Mouse (Mus musculus) intestine, postnatal 0 days (tissue): ENCODE results near the gene H2-T3. TPM values are rescaled to one million over a fixed set of nuclear protein-coding genes. Genes with fewer than 3 reads are reported as not detected.
"Not testable (repeated sequence)": the region's sequence is repeated elsewhere in the genome, so short reads cannot be mapped to it uniquely, and the experiment has no call there.

Experiments used
- ATAC-seq: fragments of 200-750 bp; cut with Nextera tagmentation; 2 replicates; pipeline ENCODE4 v1.8.0; 2017; ENCODE audit warnings: mild to moderate bottlenecking, moderate TSS enrichment, moderate library complexity
- H3K27ac ChIP-seq: fragments of 300-500 bp; sonication (generic); 2 replicates; pipeline ENCODE4 v1.5.1; 2014; ENCODE audit warnings: mild to moderate bottlenecking, low read depth, low read length, moderate library complexity
- H3K27me3 ChIP-seq: fragments of 300-500 bp; sonication (generic); replicated peaks from 2 replicates; pipeline ENCODE4 v1.6.1; 2014; ENCODE audit warnings: low read length, mixed read lengths; ENCODE audit not compliant: control insufficient read depth, insufficient read depth
- H3K36me3 ChIP-seq: fragments of 300-500 bp; sonication (generic); 2 replicates; pipeline ENCODE4 v1.6.1; 2014; ENCODE audit warnings: mild to moderate bottlenecking, moderate library complexity; ENCODE audit not compliant: control insufficient read depth, insufficient read depth
- H3K4me1 ChIP-seq: fragments of 300-500 bp; sonication (generic); replicated peaks from 2 replicates; pipeline ENCODE4 v1.6.1; 2014; ENCODE audit warnings: antibody characterized with exemption, low read length, mixed read lengths; ENCODE audit not compliant: control insufficient read depth, insufficient read depth
- H3K4me2 ChIP-seq: fragments of 300-500 bp; sonication (generic); replicated peaks from 2 replicates; pipeline ENCODE4 v1.6.1; 2014; ENCODE audit warnings: low read depth, mild to moderate bottlenecking, moderate library complexity
- H3K4me3 ChIP-seq: fragments of 300-500 bp; sonication (generic); 2 replicates; pipeline ENCODE4 v1.5.1; 2014; ENCODE audit warnings: low read depth, low read length
- H3K9ac ChIP-seq: fragments of 300-500 bp; sonication (generic); 2 replicates; pipeline ENCODE4 v1.6.1; 2014; ENCODE audit warnings: mild to moderate bottlenecking, low read depth, low read length
- H3K9me3 ChIP-seq: fragments of 300-500 bp; sonication (generic); 2 replicates; pipeline ENCODE4 v1.6.1; 2016; ENCODE audit warnings: mixed run types; ENCODE audit not compliant: control insufficient read depth
- CTCF ChIP-seq: sonication (generic); IDR thresholded peaks from 2 replicates; pipeline ENCODE4 v1.5.1; 2016; ENCODE audit warnings: low read depth, mild to moderate bottlenecking, control low read depth, antibody characterized with exemption, moderate library complexity
- WGBS: fragments of 180-500 bp; shearing (Covaris S2); extraction: QIAGEN DNeasy Blood & Tissue Kit; methylation state at CpG from one replicate; pipeline ENCODE4 v1.1.7; 2014; 5-methylcytosine and 5-hydroxymethylcytosine counted together
- polyA plus RNA-seq: library from polyadenylated mRNA; unstranded; fragments of >200 nt; fragmentation: Nextera tagmentation; extraction: Ambion mirVana; gene quantifications from 2 replicates; pipeline ENCODE4 v1.2.1, GENCODE M21; 2015

The H2-T3 gene
- polyA plus RNA-seq, 1 experiment from 2014 or later: 53.3 TPM

DNA sequence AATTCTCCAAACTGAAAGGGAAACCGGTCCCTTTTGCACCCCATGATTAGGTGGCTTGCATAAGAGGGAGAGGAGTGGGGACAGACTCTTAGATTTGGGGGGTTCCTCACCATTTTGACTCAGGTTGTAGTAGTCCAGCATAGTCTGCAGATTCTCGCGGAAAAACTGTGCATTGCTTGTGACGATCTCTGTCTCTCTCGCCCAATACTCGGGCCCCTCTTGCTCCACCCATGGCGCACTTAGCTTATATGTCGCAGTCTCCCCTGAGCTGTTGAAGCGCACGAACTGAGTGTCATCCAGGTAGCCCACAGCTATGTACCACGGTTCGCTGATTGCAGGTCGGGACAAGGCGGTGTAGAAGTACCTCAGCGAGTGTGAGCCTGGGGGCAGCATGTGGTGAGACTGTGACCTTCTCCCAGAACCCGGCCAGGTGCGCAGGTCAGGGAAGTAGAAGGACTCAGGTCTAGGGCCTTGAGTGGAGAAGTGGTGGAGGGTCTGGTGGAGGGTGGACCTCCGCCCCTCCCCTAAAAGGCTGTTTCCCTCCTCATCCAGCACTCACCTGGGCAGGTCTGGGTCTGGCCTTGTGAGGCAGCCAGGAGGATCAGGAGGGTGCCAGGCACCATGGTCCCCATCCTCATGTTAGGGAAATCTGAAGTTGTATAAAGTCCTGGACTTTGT lies 457 bp downstream of the H2-T3 start:
- peak overlapping the region; percentile 88 for H3K27ac ChIP-seq
- peak overlapping the region; percentile 40 for H3K4me3 ChIP-seq
- no peaks in the 10 kb centered on the region for H3K9me3 ChIP-seq
- peak overlapping the region; percentile 26; the same call in 1 of the 2 replicates for H3K9ac ChIP-seq
- TF ChIP-seq CTCF: no peak
- no peaks in the 10 kb centered on the region for H3K4me1 ChIP-seq
- no peaks in the 10 kb centered on the region for H3K27me3 ChIP-seq
- 13% methylated on average over 18 of the region's 18 CpGs for WGBS
- no peaks in the 10 kb centered on the region for H3K36me3 ChIP-seq
- ATAC-seq: peak; percentile 48
- H3K4me2 ChIP-seq: peak overlapping the region; percentile 66

DNA sequence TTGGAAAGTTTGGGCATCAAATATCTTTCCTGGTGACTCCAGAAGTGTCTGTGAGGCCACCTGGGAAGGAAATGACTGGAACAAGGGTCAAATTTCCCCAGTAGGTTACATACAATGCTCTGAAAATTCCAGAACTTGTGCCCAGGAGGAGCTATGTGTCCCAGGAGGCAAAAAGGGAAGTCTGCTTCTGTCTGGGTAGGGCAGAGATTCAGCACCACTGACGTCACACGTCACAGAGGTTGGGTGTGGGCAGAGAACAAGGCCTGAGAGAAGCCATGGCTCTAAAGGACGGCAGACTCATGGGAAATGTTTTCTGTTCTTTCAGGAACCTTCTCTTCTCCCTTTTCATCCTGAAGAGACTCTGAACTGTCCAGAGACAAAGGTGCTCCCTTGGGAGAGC lies 2.5 kb downstream of the H2-T3 start:
- WGBS: 46% methylated on average over 3 of the region's 3 CpGs
- Histone ChIP-seq H3K36me3 (no peaks in the 10 kb centered on the region), H3K27ac (no peak overlapping the region), H3K9ac (no peak overlapping the region), H3K4me2 (no peak overlapping the region), H3K4me3 (no peak overlapping the region), H3K9me3 (no peaks in the 10 kb centered on the region), H3K4me1 (no peaks in the 10 kb centered on the region), H3K27me3 (no peaks in the 10 kb centered on the region)
- no peak for TF ChIP-seq CTCF
- ATAC-seq: no peak

DNA sequence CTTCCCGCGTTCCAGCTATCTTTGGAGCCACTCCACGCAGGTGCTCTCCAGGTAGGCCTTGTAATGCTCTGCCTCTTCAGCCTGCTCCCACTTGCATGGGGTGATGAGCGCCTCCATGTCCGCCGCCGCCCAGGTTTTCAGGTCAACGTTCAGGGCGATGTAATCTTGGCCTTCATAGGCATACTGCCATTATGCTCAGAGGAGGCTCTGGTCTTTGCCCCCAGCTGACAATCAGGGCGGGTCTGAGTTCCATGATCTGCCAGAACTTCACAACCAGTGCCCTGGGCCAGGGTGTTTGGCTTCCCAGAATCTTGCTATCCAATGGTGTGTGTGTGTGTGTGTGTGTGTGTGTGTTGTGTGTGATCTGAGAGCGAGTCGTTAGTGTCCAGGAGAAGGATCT lies 7.9 kb downstream of the H2-T3 start:
- H3K4me2 ChIP-seq: 0 out of 2 replicates have a peak overlapping the region, but pooled peaks have one; percentile 9
- WGBS: 44% methylated on average over 12 of the region's 12 CpGs
- H3K27ac ChIP-seq: no peak overlapping the region
- peak; percentile 70 for ATAC-seq
- no peaks in the 10 kb centered on the region for H3K36me3 ChIP-seq
- no peaks in the 10 kb centered on the region for H3K9me3 ChIP-seq
- no peaks in the 10 kb centered on the region for H3K4me1 ChIP-seq
- H3K27me3 ChIP-seq: no peaks in the 10 kb centered on the region
- TF ChIP-seq CTCF: no peak
- H3K4me3 ChIP-seq: no peak overlapping the region
- no peak overlapping the region for H3K9ac ChIP-seq

DNA sequence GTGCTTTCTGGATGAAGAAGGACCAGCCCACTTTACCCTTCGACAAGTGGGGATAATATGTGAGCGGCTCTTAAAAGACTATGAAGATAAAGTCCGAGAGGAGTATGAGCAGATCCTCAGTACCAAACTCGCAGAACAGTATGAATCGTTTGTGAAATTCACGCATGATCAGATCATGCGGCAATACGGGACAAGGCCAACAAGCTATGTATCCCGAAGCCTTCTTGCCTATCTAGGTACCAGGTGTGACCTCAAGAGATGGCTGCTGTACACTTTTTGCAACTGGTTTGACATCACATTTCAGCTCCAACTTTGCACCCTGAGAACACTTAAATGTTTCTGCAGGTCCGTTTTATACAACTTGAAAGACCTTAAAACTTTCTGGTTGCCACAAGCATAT lies 10.6 kb downstream of the H2-T3 start:
- ATAC-seq: 0 out of 2 replicates have a peak, but pooled peaks have one; percentile 16

GRCm38 (mm10) chr17:36178938-36179337 lies 11.1 kb downstream of the H2-T3 start:
- WGBS: under 1% methylated on average over 40 of the region's 40 CpGs

More for the DNA sequence above, 10.6 kb downstream of the H2-T3 start:
- not testable (repeated sequence) for H3K9ac ChIP-seq, H3K27me3 ChIP-seq, H3K4me1 ChIP-seq, H3K9me3 ChIP-seq, H3K36me3 ChIP-seq
- Histone ChIP-seq H3K4me2 (peak overlapping the region; percentile 63), H3K4me3 (peak overlapping the region; percentile 26), H3K27ac (0 out of 2 replicates have a peak overlapping the region, but pooled peaks have one; percentile 21)
- 12% methylated on average over 10 of the region's 10 CpGs for WGBS

GRCm38 (mm10) chr17:36176132-36176531 lies 14.0 kb downstream of the H2-T3 start:
- not testable (repeated sequence) for H3K9ac ChIP-seq, H3K4me3 ChIP-seq, H3K27me3 ChIP-seq, H3K4me2 ChIP-seq, H3K27ac ChIP-seq, ATAC-seq, H3K4me1 ChIP-seq, H3K36me3 ChIP-seq, H3K9me3 ChIP-seq
- WGBS: no CpG with 5 or more reads among the region's 2 CpGs

More at GRCm38 (mm10) chr17:36178938-36179337, 11.1 kb downstream of the H2-T3 start:
- H3K4me1 ChIP-seq, H3K9me3 ChIP-seq, H3K36me3 ChIP-seq, H3K27me3 ChIP-seq: not testable (repeated sequence)
- peak; percentile 53 for TF ChIP-seq CTCF
- H3K4me3 ChIP-seq: peak overlapping the region; percentile 26
- H3K27ac ChIP-seq: 0 out of 2 replicates have a peak overlapping the region, but pooled peaks have one; percentile 21
- ATAC-seq: peak; percentile 68
- peak overlapping the region; percentile 63 for H3K4me2 ChIP-seq
- H3K9ac ChIP-seq: 0 out of 2 replicates have a peak overlapping the region, but pooled peaks have one; percentile 13
